Mouse (Mus musculus) spleen, adult 12 weeks (tissue): ENCODE results near the gene Snai3.
A peak's percentile ranks its signal among the peaks of the same experiment; 100 is the strongest.

Experiments
- DNase-seq: peaks from one replicate; pipeline ENCODE4 v3.0.0; 2022; ENCODE audit warnings: low spot score

Gene Snai3

DNA sequence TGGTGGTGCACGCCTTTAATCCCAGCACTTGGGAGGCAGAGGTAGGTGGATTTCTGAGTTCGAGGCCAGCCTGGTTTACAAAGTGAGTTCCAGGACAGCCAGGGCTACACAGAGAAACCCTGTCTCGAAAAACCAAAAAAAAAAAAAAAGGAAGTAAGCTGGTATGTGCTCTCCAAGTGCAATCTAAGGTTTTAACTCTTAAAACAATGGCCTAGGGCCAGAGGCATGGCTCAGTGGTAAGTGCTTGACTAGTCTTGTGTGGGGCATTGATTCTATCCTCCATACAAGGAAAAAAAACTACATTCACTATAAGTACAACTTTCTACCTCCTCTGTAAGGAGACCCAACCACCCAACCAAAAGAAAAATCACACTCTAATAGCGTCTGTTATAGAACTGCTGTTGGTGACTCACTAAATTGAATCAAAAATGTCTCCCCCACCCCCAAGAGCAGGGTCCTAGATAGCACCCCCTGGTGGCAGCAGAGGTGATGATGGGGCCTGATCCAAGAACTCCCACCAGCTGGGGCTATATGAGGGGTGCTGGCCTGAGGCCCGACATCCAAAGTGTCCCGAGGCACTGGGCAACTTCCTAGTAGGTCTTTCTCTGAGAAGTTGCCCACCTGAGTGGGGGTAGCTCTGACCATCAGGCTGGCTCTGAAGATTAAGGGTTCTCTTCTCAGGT lies 1.2 kb downstream of the Snai3 start:
- no peak for DNase-seq

DNA sequence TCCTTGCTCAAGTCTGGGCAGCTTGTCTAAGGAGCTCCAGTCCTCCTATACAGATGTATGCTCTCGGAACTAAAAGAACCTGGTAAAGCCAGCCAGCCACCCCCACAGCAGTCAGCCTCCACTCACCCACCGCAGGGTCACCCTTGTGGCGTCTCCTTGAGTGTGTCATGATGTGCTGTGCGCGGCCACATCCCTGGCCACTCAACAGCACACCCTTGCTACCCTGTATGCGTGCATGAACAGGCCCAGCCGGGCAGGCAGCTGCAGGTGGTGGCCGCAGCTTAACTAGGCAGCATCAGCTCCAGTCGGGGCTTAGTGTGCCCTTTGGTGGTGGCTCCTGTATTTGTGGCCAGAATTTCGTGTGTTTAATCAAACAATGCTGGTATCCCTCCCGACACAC lies 3.4 kb downstream of the Snai3 start:
- no peak for DNase-seq

DNA sequence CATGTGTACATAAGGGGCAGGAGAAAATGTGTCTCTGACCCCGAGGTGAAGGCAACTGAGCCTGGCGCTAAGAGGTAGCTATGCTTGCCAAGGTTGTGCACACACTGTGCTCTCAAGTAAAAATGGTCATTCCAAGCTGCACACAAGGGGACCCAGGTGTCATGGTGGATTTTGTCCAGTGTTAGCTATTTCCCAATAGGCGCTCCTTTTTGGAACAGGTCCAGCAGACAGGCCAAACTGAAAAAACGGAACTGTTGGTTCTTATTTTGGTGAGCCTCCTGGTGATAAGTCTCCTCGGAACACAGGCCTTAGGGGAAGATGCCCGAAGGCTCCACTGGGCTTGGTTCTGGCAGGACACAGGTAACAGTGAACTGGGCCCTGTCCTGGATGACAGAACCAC lies 6.1 kb downstream of the Snai3 start:
- no peak for DNase-seq

- no peak for DNase-seq
Measured at GRCm38 (mm10) chr8:122452154-122452553, 8.4 kb downstream of the Snai3 start.

DNA sequence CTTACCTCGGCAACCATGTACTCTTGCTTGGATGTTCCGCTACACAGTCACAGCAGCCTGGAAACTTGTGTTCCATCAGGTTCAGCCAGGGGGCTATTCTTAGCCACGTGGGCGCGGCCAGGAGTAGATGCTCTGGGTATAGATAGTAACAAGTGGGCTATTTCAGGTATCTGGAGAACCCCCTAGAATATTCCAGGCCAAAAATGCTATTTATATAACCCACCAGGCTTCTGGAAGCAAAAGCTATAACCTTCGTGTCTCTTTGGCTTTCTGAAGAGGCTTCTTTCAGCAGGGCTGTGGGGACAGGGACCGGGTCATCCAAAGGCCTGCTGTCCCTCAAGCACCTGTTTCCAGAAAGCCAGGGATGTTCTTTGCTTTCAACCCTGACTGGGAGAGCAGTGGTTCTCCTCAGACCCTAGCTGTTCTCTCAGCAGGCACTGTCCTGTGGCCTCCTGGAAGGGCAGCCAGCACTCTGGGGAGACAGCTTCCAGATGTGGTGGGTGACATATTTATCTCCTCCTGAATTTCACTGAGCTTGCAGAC lies 9.3 kb downstream of the Snai3 start:
- DNase-seq, result no peak

- DNase-seq, result no peak
Measured at GRCm38 (mm10) chr8:122445203-122445602, 15.3 kb downstream of the Snai3 start.

GRCm38 (mm10) chr8:122444058-122444748 lies 16.3 kb downstream of the Snai3 start:
- DNase-seq, result peak; percentile 69

DNA sequence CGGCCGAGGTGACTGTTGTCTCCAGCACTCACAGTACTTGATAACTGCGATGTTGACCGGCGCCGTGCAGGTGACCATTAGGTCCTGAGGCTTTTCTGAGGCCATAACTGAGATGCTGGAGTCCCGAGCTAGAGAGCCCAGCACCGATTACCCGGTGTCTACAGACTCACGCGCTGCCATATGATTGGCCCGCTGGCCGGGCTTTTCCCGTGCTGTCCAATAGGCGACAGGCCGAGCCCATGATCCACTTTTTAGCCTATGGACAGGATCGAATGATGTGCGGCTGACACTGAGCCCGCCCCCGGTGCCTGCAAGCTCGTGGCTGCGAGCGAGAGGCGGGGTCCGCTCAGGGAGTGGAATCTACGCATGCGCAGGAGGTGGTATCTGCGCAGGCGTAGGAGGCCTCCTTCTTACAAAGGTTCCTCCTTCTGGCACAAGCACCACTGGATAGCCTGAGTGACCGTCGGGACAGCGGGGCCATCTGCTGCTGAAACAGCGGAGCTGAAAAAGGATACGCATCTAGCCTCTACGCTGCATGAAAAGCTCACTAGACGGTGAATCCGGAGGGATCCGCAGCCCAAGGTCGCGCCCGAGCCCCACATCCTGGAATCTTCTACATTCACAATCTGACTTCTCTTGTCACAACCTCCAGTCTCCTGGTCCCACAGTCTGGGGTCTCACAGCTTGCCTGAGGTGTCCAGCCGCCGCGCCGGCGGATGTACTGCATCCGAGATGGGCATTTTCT lies 17.1 kb downstream of the Snai3 start, which contains the start of gene Mvd:
Gene Mvd (minus strand): TSS at position 161 of the 745 bp plus-strand sequence.
- DNase-seq, result peak; percentile 95

DNA sequence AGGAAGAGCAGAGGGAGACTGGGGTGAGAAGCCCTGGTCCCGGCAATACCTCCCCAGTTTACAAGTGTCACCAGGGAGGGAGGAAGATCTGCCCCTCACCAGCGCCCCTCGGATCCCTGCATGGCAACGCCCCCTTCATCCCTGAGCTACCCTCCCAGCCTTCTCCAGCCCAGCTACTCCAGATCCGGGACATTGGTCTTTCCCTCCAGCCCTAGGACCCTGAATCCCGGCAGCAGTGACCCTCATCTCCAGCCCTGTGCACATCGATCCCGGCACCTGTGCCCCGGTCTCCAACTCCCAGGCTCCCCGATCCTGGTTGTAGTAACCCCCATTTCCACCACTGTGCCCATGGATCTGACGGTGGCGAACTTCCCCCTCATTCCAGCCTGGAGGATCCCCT lies 17.8 kb downstream of the Snai3 start:
- no peak for DNase-seq

- no peak for DNase-seq
Measured at GRCm38 (mm10) chr8:122442356-122442755, 18.2 kb downstream of the Snai3 start.

- DNase-seq, result no peak
Measured at GRCm38 (mm10) chr8:122441326-122441725, 19.2 kb downstream of the Snai3 start.

- DNase-seq, result no peak
Measured at GRCm38 (mm10) chr8:122439336-122439735, 21.2 kb downstream of the Snai3 start.

- DNase-seq, result no peak
Measured at GRCm38 (mm10) chr8:122437708-122438331, 22.7 kb downstream of the Snai3 start.

DNA sequence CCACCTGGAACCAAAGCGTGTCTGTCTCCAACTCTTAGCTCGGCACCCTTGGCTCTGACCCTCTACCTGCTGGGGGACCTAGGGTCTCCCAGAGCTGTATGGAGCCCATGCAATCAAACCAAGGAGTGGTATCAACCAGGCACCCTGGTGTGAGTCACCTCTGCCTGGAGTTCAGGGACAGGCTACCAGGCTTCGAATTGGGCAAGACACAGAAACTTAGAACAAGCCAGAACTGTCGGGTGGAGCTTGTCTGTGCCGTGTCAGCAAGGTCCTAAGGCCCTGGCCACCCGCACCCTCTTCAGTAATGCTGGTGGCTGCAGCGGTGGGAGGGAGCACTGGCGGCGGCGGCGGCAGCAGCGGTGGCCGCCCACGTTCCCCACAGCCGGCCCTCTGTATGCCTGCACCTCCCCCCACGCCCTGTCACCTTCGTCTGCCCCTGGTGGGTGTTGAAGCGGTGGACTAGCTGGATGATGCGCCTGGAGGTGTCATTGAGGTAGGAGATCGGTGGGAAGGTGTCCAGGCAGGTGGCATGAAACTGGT lies 23.9 kb downstream of the Snai3 start:
- no peak for DNase-seq

- DNase-seq, result no peak
Measured at GRCm38 (mm10) chr8:122436146-122436545, 24.4 kb downstream of the Snai3 start.

- DNase-seq, result no peak
Measured at GRCm38 (mm10) chr8:122435375-122435774, 25.2 kb downstream of the Snai3 start.

- no peak for DNase-seq
Measured at GRCm38 (mm10) chr8:122433269-122433905, 27.1 kb downstream of the Snai3 start.

GRCm38 (mm10) chr8:122432443-122433268 lies 27.9 kb downstream of the Snai3 start, which contains the start of gene Cyba:
Gene Cyba, minus strand, starts transcription at chr8:122432930.
- peak; percentile 71 for DNase-seq

- DNase-seq, result peak; percentile 25
Measured at GRCm38 (mm10) chr8:122431694-122432442, 28.7 kb downstream of the Snai3 start.

DNA sequence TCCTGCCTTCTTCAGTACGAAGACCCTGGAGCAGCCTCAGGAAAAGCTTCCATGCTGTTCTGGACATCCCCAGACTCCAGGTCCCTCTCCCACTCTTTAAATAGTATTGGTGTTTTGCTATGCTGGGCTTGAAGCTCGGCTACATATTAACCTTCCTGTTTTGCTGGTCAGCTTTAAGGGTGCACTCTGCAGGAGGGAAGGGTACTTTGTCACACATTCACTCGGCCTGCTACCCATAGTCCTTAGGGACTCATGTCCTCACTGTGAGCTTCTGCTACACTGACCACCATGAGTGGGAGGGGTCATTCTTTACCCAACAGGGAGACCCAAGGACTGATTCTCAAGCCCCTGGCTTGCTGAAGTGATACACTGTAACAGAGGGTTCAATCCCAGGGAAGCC lies 29.9 kb downstream of the Snai3 start:
- no peak for DNase-seq
